Mouse (Mus musculus) intestine, postnatal 0 days (tissue): ENCODE measurements around the gene Tceal3. TPM values are rescaled to one million over a fixed set of nuclear protein-coding genes. Genes with fewer than 3 reads are reported as not detected.
A peak's percentile ranks its signal among the peaks of the same experiment; 100 is the strongest.
"Not testable (repeated sequence)": the region's sequence is repeated elsewhere in the genome, so short reads cannot be mapped to it uniquely, and the experiment has no call there.

Experiments
- ATAC-seq: fragments of 200-750 bp; cut with Nextera tagmentation; 2 replicates; pipeline ENCODE4 v1.8.0; 2017; ENCODE audit warnings: mild to moderate bottlenecking, moderate TSS enrichment, moderate library complexity
- H3K27ac ChIP-seq: fragments of 300-500 bp; sonication (generic); 2 replicates; pipeline ENCODE4 v1.5.1; 2014; ENCODE audit warnings: mild to moderate bottlenecking, low read depth, low read length, moderate library complexity
- H3K27me3 ChIP-seq: fragments of 300-500 bp; sonication (generic); replicated peaks from 2 replicates; pipeline ENCODE4 v1.6.1; 2014; ENCODE audit warnings: low read length, mixed read lengths; ENCODE audit not compliant: control insufficient read depth, insufficient read depth
- H3K36me3 ChIP-seq: fragments of 300-500 bp; sonication (generic); 2 replicates; pipeline ENCODE4 v1.6.1; 2014; ENCODE audit warnings: mild to moderate bottlenecking, moderate library complexity; ENCODE audit not compliant: control insufficient read depth, insufficient read depth
- H3K4me1 ChIP-seq: fragments of 300-500 bp; sonication (generic); replicated peaks from 2 replicates; pipeline ENCODE4 v1.6.1; 2014; ENCODE audit warnings: antibody characterized with exemption, low read length, mixed read lengths; ENCODE audit not compliant: control insufficient read depth, insufficient read depth
- H3K4me2 ChIP-seq: fragments of 300-500 bp; sonication (generic); replicated peaks from 2 replicates; pipeline ENCODE4 v1.6.1; 2014; ENCODE audit warnings: low read depth, mild to moderate bottlenecking, moderate library complexity
- H3K4me3 ChIP-seq: fragments of 300-500 bp; sonication (generic); 2 replicates; pipeline ENCODE4 v1.5.1; 2014; ENCODE audit warnings: low read depth, low read length
- H3K9ac ChIP-seq: fragments of 300-500 bp; sonication (generic); 2 replicates; pipeline ENCODE4 v1.6.1; 2014; ENCODE audit warnings: mild to moderate bottlenecking, low read depth, low read length
- H3K9me3 ChIP-seq: fragments of 300-500 bp; sonication (generic); 2 replicates; pipeline ENCODE4 v1.6.1; 2016; ENCODE audit warnings: mixed run types; ENCODE audit not compliant: control insufficient read depth
- CTCF ChIP-seq: sonication (generic); IDR thresholded peaks from 2 replicates; pipeline ENCODE4 v1.5.1; 2016; ENCODE audit warnings: low read depth, mild to moderate bottlenecking, control low read depth, antibody characterized with exemption, moderate library complexity
- WGBS: fragments of 180-500 bp; shearing (Covaris S2); extraction: QIAGEN DNeasy Blood & Tissue Kit; methylation state at CpG from one replicate; pipeline ENCODE4 v1.1.7; 2014; 5-methylcytosine and 5-hydroxymethylcytosine counted together
- polyA plus RNA-seq: library from polyadenylated mRNA; unstranded; fragments of >200 nt; fragmentation: Nextera tagmentation; extraction: Ambion mirVana; gene quantifications from 2 replicates; pipeline ENCODE4 v1.2.1, GENCODE M21; 2015

Tceal3 gene
- polyA plus RNA-seq, 1 experiment from 2014 or later: 4.6 TPM

GRCm38 (mm10) chrX:136639754-136640153 is 49.1 kb downstream of the Tceal3 start:
- no peak for TF ChIP-seq CTCF
- Histone ChIP-seq H3K4me2 (no peak overlapping the region), H3K27me3 (no peaks in the 10 kb centered on the region), H3K9me3 (no peaks in the 10 kb centered on the region), H3K27ac (no peak overlapping the region), H3K36me3 (no peaks in the 10 kb centered on the region), H3K4me1 (no peaks in the 10 kb centered on the region), H3K9ac (no peak overlapping the region), H3K4me3 (no peak overlapping the region)
- ATAC-seq: no peak
- WGBS: 28% methylated on average over 5 of the region's 6 CpGs

DNA sequence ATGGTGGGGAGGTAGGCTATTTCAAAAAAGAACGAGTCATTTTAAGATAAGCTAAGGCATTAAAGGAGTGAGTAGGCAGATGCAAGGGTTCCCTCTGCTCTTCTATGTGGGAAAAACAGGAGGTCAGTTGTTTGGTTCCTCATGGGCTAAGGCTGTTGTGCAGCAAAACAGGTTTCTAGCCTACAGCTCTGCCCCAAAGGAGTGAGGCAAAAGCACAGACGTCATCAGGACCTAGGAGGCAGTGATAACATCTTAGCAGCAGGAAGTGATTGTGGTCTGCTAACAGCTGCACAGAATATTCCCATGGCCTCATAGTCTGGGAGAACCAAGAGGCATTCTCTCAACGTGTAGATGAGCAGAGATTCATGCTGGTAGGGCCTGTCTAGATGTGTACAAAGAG is 55.2 kb downstream of the Tceal3 start:
- not testable (repeated sequence) for H3K4me1 ChIP-seq, H3K36me3 ChIP-seq, H3K4me3 ChIP-seq, H3K4me2 ChIP-seq, H3K9me3 ChIP-seq, ATAC-seq, H3K27ac ChIP-seq, H3K27me3 ChIP-seq, H3K9ac ChIP-seq
- 27% methylated on average over 3 of the region's 3 CpGs for WGBS

DNA sequence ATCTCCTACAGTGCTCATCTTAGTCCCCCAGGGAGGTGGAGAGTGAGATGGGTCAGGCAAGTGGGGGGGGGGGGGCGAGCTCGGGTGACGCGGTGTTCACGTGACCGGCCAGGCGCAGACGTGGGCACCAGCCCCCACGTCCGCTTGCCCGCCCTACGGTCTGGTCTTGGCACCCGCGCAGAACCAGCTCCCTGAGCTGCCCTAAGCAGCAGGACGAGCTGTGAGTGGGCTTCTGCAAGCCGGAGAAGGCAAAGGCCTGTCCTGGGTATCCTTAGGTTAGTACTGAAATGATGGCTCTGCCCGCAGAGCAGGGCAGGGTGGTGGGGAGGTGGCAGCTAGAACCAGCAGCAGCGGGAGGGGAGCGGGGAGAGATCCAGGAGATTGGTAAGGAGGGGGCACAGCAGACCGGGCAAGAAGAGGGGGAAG is 75.7 kb downstream of the Tceal3 start:
- H3K4me1 ChIP-seq: no peaks in the 10 kb centered on the region
- no peak for TF ChIP-seq CTCF
- no peaks in the 10 kb centered on the region for H3K9me3 ChIP-seq
- peak overlapping the region; percentile 54 for H3K4me2 ChIP-seq
- no peaks in the 10 kb centered on the region for H3K27me3 ChIP-seq
- no peaks in the 10 kb centered on the region for H3K36me3 ChIP-seq
- H3K9ac ChIP-seq: no peak overlapping the region
- ATAC-seq: 0 out of 2 replicates have a peak, but pooled peaks have one; percentile 19
- no peak overlapping the region for H3K27ac ChIP-seq
- WGBS: 26% methylated on average over 19 of the region's 20 CpGs
- peak overlapping the region; percentile 9 for H3K4me3 ChIP-seq

DNA sequence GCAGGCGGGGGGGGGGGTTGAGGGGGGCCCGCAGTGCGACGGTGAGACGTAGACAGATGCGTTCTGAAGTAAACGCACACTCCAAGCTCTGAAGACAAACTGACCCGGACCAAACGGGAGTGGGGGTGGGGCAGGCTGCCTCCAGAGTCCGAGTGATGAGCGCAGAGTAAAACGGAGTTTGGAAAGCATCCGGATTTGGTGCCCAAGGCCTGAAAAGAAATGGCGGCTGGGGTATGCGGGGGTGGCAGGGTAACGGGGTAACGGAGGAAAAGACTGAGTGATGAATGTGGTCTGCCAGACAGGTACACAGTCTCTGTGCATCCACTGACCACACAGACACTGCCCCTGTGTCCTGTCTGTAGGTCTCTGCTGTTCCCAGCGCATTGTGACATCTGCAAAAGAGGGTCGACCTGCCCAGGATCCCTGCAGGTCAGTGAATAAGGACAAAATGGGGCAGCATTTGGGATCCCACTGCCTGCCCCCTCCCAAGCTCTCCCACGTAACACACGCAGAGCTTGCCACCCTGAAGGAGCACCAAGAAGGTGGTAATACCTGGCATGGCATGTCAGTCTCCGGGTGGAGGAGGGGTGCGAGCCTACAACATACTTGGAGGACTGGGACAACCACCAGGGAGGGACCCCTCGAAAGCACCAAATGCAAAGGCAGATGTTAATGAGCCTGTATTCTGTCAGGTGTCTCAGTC is 76.3 kb downstream of the Tceal3 start:
- H3K27me3 ChIP-seq, H3K27ac ChIP-seq, H3K9ac ChIP-seq, H3K36me3 ChIP-seq, H3K9me3 ChIP-seq, ATAC-seq, H3K4me1 ChIP-seq: not testable (repeated sequence)
- H3K4me2 ChIP-seq: peak overlapping the region; percentile 54
- H3K4me3 ChIP-seq: peak overlapping the region; percentile 9
- WGBS: 30% methylated on average over 24 of the region's 24 CpGs

- no peak for TF ChIP-seq CTCF
- Histone ChIP-seq H3K27me3 (no peaks in the 10 kb centered on the region), H3K4me1 (no peaks in the 10 kb centered on the region), H3K36me3 (no peaks in the 10 kb centered on the region), H3K9ac (no peak overlapping the region), H3K9me3 (no peaks in the 10 kb centered on the region), H3K27ac (no peak overlapping the region), H3K4me3 (no peak overlapping the region), H3K4me2 (no peak overlapping the region)
- 68% methylated on average over 2 of the region's 2 CpGs for WGBS
- no peak for ATAC-seq
Observed at GRCm38 (mm10) chrX:136668794-136669193, 78.2 kb downstream of the Tceal3 start.

- 52% methylated on average over 3 of the region's 3 CpGs for WGBS
- H3K27ac ChIP-seq: no peak overlapping the region
- no peak for ATAC-seq
- no peak for TF ChIP-seq CTCF
- H3K4me1 ChIP-seq: no peaks in the 10 kb centered on the region
- no peaks in the 10 kb centered on the region for H3K27me3 ChIP-seq
- H3K4me2 ChIP-seq: no peak overlapping the region
- no peak overlapping the region for H3K4me3 ChIP-seq
- H3K9me3 ChIP-seq: no peaks in the 10 kb centered on the region
- no peak overlapping the region for H3K9ac ChIP-seq
- no peaks in the 10 kb centered on the region for H3K36me3 ChIP-seq
Observed at GRCm38 (mm10) chrX:136680989-136681388, 90.3 kb downstream of the Tceal3 start.

DNA sequence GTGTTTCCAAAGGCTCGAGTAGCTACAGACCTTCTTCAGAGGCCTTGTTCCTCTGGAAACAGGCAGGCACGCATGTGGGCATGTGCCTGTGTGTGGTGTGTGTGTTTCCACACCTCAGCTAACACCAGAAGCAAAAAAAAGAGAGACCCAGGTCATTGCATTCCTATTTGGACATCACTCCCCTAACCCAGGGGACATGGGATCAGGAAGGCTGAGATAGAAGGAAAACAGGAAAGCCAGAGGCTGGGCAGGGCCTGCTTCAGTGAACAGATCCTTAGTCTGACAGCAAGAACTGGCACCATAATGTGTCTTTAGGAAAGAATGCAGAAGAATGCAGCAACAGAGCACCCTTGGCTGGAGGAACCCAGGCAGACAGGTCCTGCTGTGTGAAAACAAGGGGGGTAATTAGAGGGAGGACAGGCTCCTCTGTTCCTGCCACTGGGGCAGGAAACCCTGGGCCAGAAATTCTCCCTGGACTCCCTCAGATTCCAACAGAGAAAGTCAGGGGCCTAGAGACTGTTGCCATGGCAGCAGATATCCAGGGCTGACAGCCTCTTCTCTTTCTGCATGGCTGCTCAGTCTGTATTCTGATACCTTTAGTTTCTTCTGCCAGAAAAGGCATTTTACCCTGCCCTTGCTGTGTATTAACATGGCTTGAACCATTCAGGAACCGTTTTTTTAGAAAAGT is 101.1 kb downstream of the Tceal3 start:
- not testable (repeated sequence) for H3K27me3 ChIP-seq, H3K27ac ChIP-seq, H3K4me3 ChIP-seq, H3K4me2 ChIP-seq, H3K9me3 ChIP-seq, H3K4me1 ChIP-seq, H3K9ac ChIP-seq, ATAC-seq, H3K36me3 ChIP-seq
- 56% methylated on average over 3 of the region's 3 CpGs for WGBS
